Mouse (Mus musculus) limb, embryonic 14.5 days (tissue): ENCODE measurements around the gene Alk. TPM values are rescaled to one million over a fixed set of nuclear protein-coding genes. Genes with fewer than 3 reads are reported as not detected.

ENCODE experiments used
- ATAC-seq: fragments of 200-750 bp; cut with Nextera tagmentation; 2 replicates; pipeline ENCODE4 v1.8.0; 2017; ENCODE audit warnings: low read depth, moderate number of reproducible peaks, moderate TSS enrichment; ENCODE audit not compliant: low FRiP score
- DNase-seq: peaks from one replicate; pipeline ENCODE4 v3.0.0-alpha.2; 2015; ENCODE audit warnings: low spot score
- H3K27ac ChIP-seq: fragments of 300-500 bp; sonication (generic); replicated peaks from 2 replicates; pipeline ENCODE4 v1.5.1; 2014; ENCODE audit warnings: low read depth, mild to moderate bottlenecking, low read length, moderate library complexity, mixed read lengths
- H3K27me3 ChIP-seq: fragments of 300-500 bp; sonication (generic); 2 replicates; pipeline ENCODE4 v1.6.1; 2014; ENCODE audit warnings: low read length, mixed read lengths; ENCODE audit not compliant: control insufficient read depth, insufficient read depth
- H3K36me3 ChIP-seq: fragments of 300-500 bp; sonication (generic); 2 replicates; pipeline ENCODE4 v1.6.1; 2014; ENCODE audit warnings: mild to moderate bottlenecking, low read length, moderate library complexity, mixed read lengths; ENCODE audit not compliant: control insufficient read depth, insufficient read depth
- H3K4me1 ChIP-seq: fragments of 300-500 bp; sonication (generic); 2 replicates; pipeline ENCODE4 v1.6.1; 2014; ENCODE audit warnings: antibody characterized with exemption, low read length, mixed read lengths; ENCODE audit not compliant: control insufficient read depth, insufficient read depth
- H3K4me2 ChIP-seq: fragments of 300-500 bp; sonication (generic); replicated peaks from 2 replicates; pipeline ENCODE4 v1.6.1; 2014; ENCODE audit warnings: low read depth, mild to moderate bottlenecking, low read length, moderate library complexity; ENCODE audit not compliant: severe bottlenecking
- H3K4me3 ChIP-seq: fragments of 300-500 bp; sonication (generic); replicated peaks from 2 replicates; pipeline ENCODE4 v1.5.1; 2014; ENCODE audit warnings: low read length
- H3K9ac ChIP-seq: fragments of 300-500 bp; sonication (generic); 2 replicates; pipeline ENCODE4 v1.6.1; 2014; ENCODE audit warnings: mild to moderate bottlenecking, low read depth, low read length, moderate library complexity; ENCODE audit not compliant: severe bottlenecking
- H3K9me3 ChIP-seq: fragments of 300-500 bp; sonication (generic); 2 replicates; pipeline ENCODE4 v1.6.1; 2016; ENCODE audit warnings: low read length; ENCODE audit not compliant: control insufficient read depth
- POLR2A ChIP-seq: fragments of 200-500 bp; IDR thresholded peaks from 2 replicates; pipeline ENCODE4 v1.8.0; 2012; ENCODE audit warnings: inconsistent platforms, mild to moderate bottlenecking, moderate library complexity, borderline replicate concordance; ENCODE audit not compliant: insufficient read depth, insufficient read length; ENCODE audit errors: extremely low read depth
- WGBS: fragments of 180-500 bp; shearing (Covaris S2); extraction: QIAGEN DNeasy Blood & Tissue Kit; methylation state at CpG from one replicate; pipeline ENCODE4 v1.1.7; 2014; 5-methylcytosine and 5-hydroxymethylcytosine counted together
- polyA plus RNA-seq, 2 experiments: library from polyadenylated mRNA; depleted of rRNA in 1 of 2; stranded (reverse) in 1 of 2; unstranded in 1 of 2; fragments of >200 nt; fragmentation: Nextera tagmentation in 1 of 2; extraction: Ambion mirVana in 1 of 2; gene quantifications; 2 replicates each; pipeline versions ENCODE4 v1.2.1 to v1.2.3; 2012 to 2014

The Alk gene
- polyA plus RNA-seq, 2 experiments: 0.43 to 0.45 TPM

- Histone ChIP-seq H3K9ac (no peak overlapping the region), H3K9me3 (no peaks in the 10 kb centered on the region), H3K27ac (no peak overlapping the region), H3K4me1 (no peaks in the 10 kb centered on the region), H3K4me2 (no peak overlapping the region), H3K4me3 (no peak overlapping the region), H3K36me3 (no peaks in the 10 kb centered on the region), H3K27me3 (no peaks in the 10 kb centered on the region)
- no peak for TF ChIP-seq POLR2A
- no peak for ATAC-seq
- 73% methylated on average over 5 of the region's 5 CpGs for WGBS
- DNase-seq: no peak
Measured at GRCm38 (mm10) chr17:72474166-72474565, 130.3 kb downstream of the Alk start.

- H3K4me1 ChIP-seq: no peaks in the 10 kb centered on the region
- no peak overlapping the region for H3K9ac ChIP-seq
- H3K27ac ChIP-seq: no peak overlapping the region
- DNase-seq (no peak), ATAC-seq (no peak)
- no peak overlapping the region for H3K4me3 ChIP-seq
- no peak overlapping the region for H3K4me2 ChIP-seq
- WGBS: 80% methylated on average over 4 of the region's 4 CpGs
- H3K27me3 ChIP-seq: no peaks in the 10 kb centered on the region
- no peaks in the 10 kb centered on the region for H3K36me3 ChIP-seq
- no peak for TF ChIP-seq POLR2A
- no peaks in the 10 kb centered on the region for H3K9me3 ChIP-seq
Measured at GRCm38 (mm10) chr17:72448477-72448876, 155.9 kb downstream of the Alk start.

- DNase-seq (no peak), ATAC-seq (no peak)
- Histone ChIP-seq H3K27ac (no peak overlapping the region), H3K27me3 (no peaks in the 10 kb centered on the region), H3K4me3 (no peak overlapping the region), H3K4me2 (no peak overlapping the region), H3K9me3 (no peaks in the 10 kb centered on the region), H3K36me3 (no peaks in the 10 kb centered on the region), H3K9ac (no peak overlapping the region), H3K4me1 (no peaks in the 10 kb centered on the region)
- 70% methylated on average over 3 of the region's 3 CpGs for WGBS
- TF ChIP-seq POLR2A: no peak
Measured at GRCm38 (mm10) chr17:72445204-72446177, 158.9 kb downstream of the Alk start.

GRCm38 (mm10) chr17:72417451-72417850 lies 187.0 kb downstream of the Alk start:
- no peak overlapping the region for H3K4me3 ChIP-seq
- H3K9ac ChIP-seq: no peak overlapping the region
- no peaks in the 10 kb centered on the region for H3K9me3 ChIP-seq
- H3K4me1 ChIP-seq: no peaks in the 10 kb centered on the region
- 83% methylated on average over 4 of the region's 4 CpGs for WGBS
- ATAC-seq: no peak
- no peaks in the 10 kb centered on the region for H3K36me3 ChIP-seq
- no peaks in the 10 kb centered on the region for H3K27me3 ChIP-seq
- no peak overlapping the region for H3K27ac ChIP-seq
- TF ChIP-seq POLR2A: no peak
- no peak overlapping the region for H3K4me2 ChIP-seq
- DNase-seq: no peak

- no peak overlapping the region for H3K4me3 ChIP-seq
- no peak overlapping the region for H3K4me2 ChIP-seq
- no peak for TF ChIP-seq POLR2A
- no peak overlapping the region for H3K27ac ChIP-seq
- H3K36me3 ChIP-seq: no peaks in the 10 kb centered on the region
- no peaks in the 10 kb centered on the region for H3K4me1 ChIP-seq
- H3K9me3 ChIP-seq: no peaks in the 10 kb centered on the region
- DNase-seq: no peak
- no peak for ATAC-seq
- no peak overlapping the region for H3K9ac ChIP-seq
- H3K27me3 ChIP-seq: no peaks in the 10 kb centered on the region
Measured at GRCm38 (mm10) chr17:72414676-72415075, 189.8 kb downstream of the Alk start.

GRCm38 (mm10) chr17:72404813-72405212 lies 199.6 kb downstream of the Alk start:
- no peak overlapping the region for H3K27ac ChIP-seq
- H3K9me3 ChIP-seq: no peaks in the 10 kb centered on the region
- no peak for TF ChIP-seq POLR2A
- H3K27me3 ChIP-seq: no peaks in the 10 kb centered on the region
- WGBS: 69% methylated on average over 2 of the region's 2 CpGs
- no peak overlapping the region for H3K4me3 ChIP-seq
- no peak overlapping the region for H3K4me2 ChIP-seq
- H3K9ac ChIP-seq: no peak overlapping the region
- H3K36me3 ChIP-seq: no peaks in the 10 kb centered on the region
- ATAC-seq (no peak), DNase-seq (no peak)
- H3K4me1 ChIP-seq: no peaks in the 10 kb centered on the region
